Mouse (Mus musculus): ENCODE results near the gene Trf.
"Not testable (repeated sequence)": the region's sequence is repeated elsewhere in the genome, so short reads cannot be mapped to it uniquely, and the experiment has no call there.

The Trf gene

GRCm38 (mm10) chr9:103214281-103214680 lies 16.0 kb downstream of the Trf start:
- no peak for DNase-seq

- no peak for DNase-seq
Measured at GRCm38 (mm10) chr9:103213631-103214030, 16.6 kb downstream of the Trf start.

- DNase-seq, result no peak
Measured at GRCm38 (mm10) chr9:103212654-103213420, 17.4 kb downstream of the Trf start.

GRCm38 (mm10) chr9:103208802-103209423 lies 21.3 kb downstream of the Trf start:
- no peak for DNase-seq

GRCm38 (mm10) chr9:103207846-103208245 lies 22.4 kb downstream of the Trf start:
- peak; percentile 62 for DNase-seq

GRCm38 (mm10) chr9:103205786-103206185 lies 24.5 kb downstream of the Trf start:
- no peak for DNase-seq

GRCm38 (mm10) chr9:103201561-103202260 lies 28.5 kb downstream of the Trf start, which contains the start of gene Srprb:
Srprb (minus strand) TSS chr9:103202137.
- peak; percentile 90 for DNase-seq

GRCm38 (mm10) chr9:103188416-103188815 lies 41.8 kb downstream of the Trf start:
- no peak for DNase-seq

GRCm38 (mm10) chr9:103186747-103187146 lies 43.5 kb downstream of the Trf start:
- DNase-seq, result peak; percentile 83

- peak; percentile 53 for DNase-seq
Measured at GRCm38 (mm10) chr9:103185946-103186345, 44.3 kb downstream of the Trf start.

- no peak for DNase-seq
Measured at GRCm38 (mm10) chr9:103184855-103185254, 45.4 kb downstream of the Trf start.

- DNase-seq, result no peak
Measured at GRCm38 (mm10) chr9:103181886-103182285, 48.4 kb downstream of the Trf start.

GRCm38 (mm10) chr9:103180807-103181565 lies 49.3 kb downstream of the Trf start:
- no peak for DNase-seq

- DNase-seq, result peak; percentile 57
Measured at GRCm38 (mm10) chr9:103180303-103180702, 49.9 kb downstream of the Trf start.

- DNase-seq, result no peak
Measured at GRCm38 (mm10) chr9:103175692-103176091, 54.6 kb downstream of the Trf start.

- no peak for DNase-seq
Measured at GRCm38 (mm10) chr9:103174771-103175519, 55.3 kb downstream of the Trf start.

- DNase-seq, result no peak
Measured at GRCm38 (mm10) chr9:103168771-103169170, 61.5 kb downstream of the Trf start.

GRCm38 (mm10) chr9:103168046-103168445 lies 62.2 kb downstream of the Trf start:
- no peak for DNase-seq

- no peak for DNase-seq
Measured at GRCm38 (mm10) chr9:103163806-103164205, 66.4 kb downstream of the Trf start.

- DNase-seq, result not testable (repeated sequence)
Measured at GRCm38 (mm10) chr9:103155158-103155557, 75.1 kb downstream of the Trf start.

GRCm38 (mm10) chr9:103154568-103154967 lies 75.7 kb downstream of the Trf start:
- DNase-seq, result no peak
